Mouse (Mus musculus) kidney, embryonic 14.5 days (tissue): Measurements from ENCODE around the gene Itgal. TPM values are rescaled to one million over a fixed set of nuclear protein-coding genes. Genes with fewer than 3 reads are reported as not detected.
"Not testable (repeated sequence)": the region's sequence is repeated elsewhere in the genome, so short reads cannot be mapped to it uniquely, and the experiment has no call there.

Source experiments
- ATAC-seq: fragments of 200-750 bp; cut with Nextera tagmentation; 2 replicates; pipeline ENCODE4 v1.8.0; 2017; ENCODE audit warnings: moderate number of reproducible peaks, mild to moderate bottlenecking, moderate TSS enrichment, moderate library complexity; ENCODE audit not compliant: low FRiP score, low TSS enrichment
- H3K27ac ChIP-seq: fragments of 300-500 bp; sonication (generic); 2 replicates; pipeline ENCODE4 v1.5.1; 2014; ENCODE audit warnings: low read depth, mild to moderate bottlenecking, low read length, moderate library complexity, mixed read lengths
- H3K27me3 ChIP-seq: fragments of 300-500 bp; sonication (generic); 2 replicates; pipeline ENCODE4 v1.6.1; 2014; ENCODE audit warnings: mild to moderate bottlenecking, low read length; ENCODE audit not compliant: control insufficient read depth, insufficient read depth
- H3K36me3 ChIP-seq: fragments of 300-500 bp; sonication (generic); 2 replicates; pipeline ENCODE4 v1.6.1; 2014; ENCODE audit warnings: low read length, mixed read lengths; ENCODE audit not compliant: control insufficient read depth, insufficient read depth
- H3K4me1 ChIP-seq: fragments of 300-500 bp; sonication (generic); 2 replicates; pipeline ENCODE4 v1.6.1; 2014; ENCODE audit warnings: low read length, mixed read lengths; ENCODE audit not compliant: control insufficient read depth, insufficient read depth
- H3K4me2 ChIP-seq: fragments of 300-500 bp; sonication (generic); replicated peaks from 2 replicates; pipeline ENCODE4 v1.6.1; 2014; ENCODE audit warnings: low read depth, mild to moderate bottlenecking, low read length
- H3K4me3 ChIP-seq: fragments of 300-500 bp; sonication (generic); 2 replicates; pipeline ENCODE4 v1.5.1; 2014; ENCODE audit warnings: mild to moderate bottlenecking, low read length
- H3K9ac ChIP-seq: fragments of 300-500 bp; sonication (generic); 2 replicates; pipeline ENCODE4 v1.6.1; 2014; ENCODE audit warnings: low read depth, mild to moderate bottlenecking, low read length, moderate library complexity
- H3K9me3 ChIP-seq: fragments of 300-500 bp; sonication (generic); 2 replicates; pipeline ENCODE4 v1.6.1; 2016; ENCODE audit warnings: low read length; ENCODE audit not compliant: control insufficient read depth
- WGBS: fragments of 180-500 bp; shearing (Covaris S2); extraction: QIAGEN DNeasy Blood & Tissue Kit; methylation state at CpG from one replicate; pipeline ENCODE4 v1.1.7; 2014; 5-methylcytosine and 5-hydroxymethylcytosine counted together
- polyA plus RNA-seq: library from polyadenylated mRNA; unstranded; fragments of >200 nt; fragmentation: Nextera tagmentation; extraction: Ambion mirVana; gene quantifications from 2 replicates; pipeline ENCODE4 v1.2.1, GENCODE M21; 2014

Itgal gene
- polyA plus RNA-seq, 1 experiment from 2014 or later = 0.80 TPM

GRCm38 (mm10) chr7:127371213-127371612 lies 75.2 kb downstream of the Itgal start:
- Histone ChIP-seq H3K27me3 (no peaks in the 10 kb centered on the region), H3K4me2 (no peak overlapping the region), H3K9ac (no peak overlapping the region), H3K4me1 (no peaks in the 10 kb centered on the region), H3K4me3 (no peak overlapping the region), H3K27ac (no peak overlapping the region), H3K36me3 (peaks cover 6% of the 10 kb centered on the region; the same call in 1 of the 2 replicates), H3K9me3 (no peaks in the 10 kb centered on the region)
- no peak for ATAC-seq
- 85% methylated on average over 2 of the region's 2 CpGs for WGBS

GRCm38 (mm10) chr7:127371870-127372269 lies 75.8 kb downstream of the Itgal start:
- H3K27ac ChIP-seq, H3K27me3 ChIP-seq, H3K9me3 ChIP-seq, H3K4me3 ChIP-seq, H3K9ac ChIP-seq, H3K4me1 ChIP-seq, H3K4me2 ChIP-seq, ATAC-seq, H3K36me3 ChIP-seq: not testable (repeated sequence)
- WGBS = 78% methylated on average over 3 of the region's 3 CpGs

GRCm38 (mm10) chr7:127375271-127376245 lies 79.5 kb downstream of the Itgal start, which contains the start of gene Zfp747:
TSS of gene Zfp747 (minus strand) at chr7:127376050.
- not testable (repeated sequence) for H3K36me3 ChIP-seq, H3K9me3 ChIP-seq, H3K27me3 ChIP-seq, H3K4me1 ChIP-seq
- peak; percentile 93 for ATAC-seq
- WGBS = 1% methylated on average over 49 of the region's 49 CpGs
- Histone ChIP-seq H3K4me3 (peak within 1 kb of the TSS; percentile 73), H3K9ac (peak within 1 kb of the TSS; percentile 73), H3K27ac (peak within 1 kb of the TSS; percentile 62; the same call in 1 of the 2 replicates), H3K4me2 (peak within 1 kb of the TSS; percentile 71)

GRCm38 (mm10) chr7:127378310-127378921 lies 82.4 kb downstream of the Itgal start:
- Histone ChIP-seq H3K9ac (no peak overlapping the region), H3K4me2 (no peak overlapping the region), H3K4me1 (no peaks in the 10 kb centered on the region), H3K27ac (no peak overlapping the region), H3K27me3 (no peaks in the 10 kb centered on the region), H3K9me3 (0 out of 2 replicates have a peak, but pooled peaks cover 3% of the 10 kb centered on the region), H3K4me3 (no peak overlapping the region), H3K36me3 (peaks cover 6% of the 10 kb centered on the region; the same call in 1 of the 2 replicates)
- no peak for ATAC-seq
- WGBS = 82% methylated on average over 6 of the region's 6 CpGs

Other genes starting within 250 kb of the Itgal start
- not detected in 2 replicates for gene Zg16, start 208.9 kb upstream of the Itgal start, polyA plus RNA-seq
- gene AI467606, start 204.9 kb upstream of the Itgal start, polyA plus RNA-seq = 3.5 TPM in 2 replicates
- 8.9 and 13.0 TPM in 2 replicates for gene Qprt, start 174.0 kb upstream of the Itgal start, polyA plus RNA-seq
- 0.14 and 0.26 TPM in 2 replicates for gene Spn, start 158.4 kb upstream of the Itgal start, polyA plus RNA-seq
- gene Cd2bp2, start 100.2 kb upstream of the Itgal start, polyA plus RNA-seq = 41.0 and 57.6 TPM in 2 replicates
- gene Tbc1d10b, start 87.8 kb upstream of the Itgal start, polyA plus RNA-seq = 13.5 and 19.7 TPM in 2 replicates
- gene Mylpf, start 87.4 kb upstream of the Itgal start, polyA plus RNA-seq = 10.3 and 11.2 TPM in 2 replicates
- gene Zfp553, start 63.2 kb upstream of the Itgal start, polyA plus RNA-seq = 23.0 and 26.2 TPM in 2 replicates
- 18.5 and 21.6 TPM in 2 replicates for gene Sept1, start 63.1 kb upstream of the Itgal start, polyA plus RNA-seq
- 59.3 and 94.9 TPM in 2 replicates for gene Zfp771, start 52.0 kb upstream of the Itgal start, polyA plus RNA-seq
- 252 and 290 TPM in 2 replicates for gene Dctpp1, start 35.6 kb upstream of the Itgal start, polyA plus RNA-seq
- 112 and 132 TPM in 2 replicates for gene Sephs2, start 22.2 kb upstream of the Itgal start, polyA plus RNA-seq
- 7.0 and 7.6 TPM in 2 replicates for gene Zfp768, start 49.3 kb downstream of the Itgal start, polyA plus RNA-seq
- 5.7 and 8.4 TPM in 2 replicates for gene Zfp747, start 79.8 kb downstream of the Itgal start, polyA plus RNA-seq
- 2.6 and 7.2 TPM in 2 replicates for gene 9130019O22Rik, start 90.9 kb downstream of the Itgal start, polyA plus RNA-seq
- 5.5 and 8.0 TPM in 2 replicates for gene E430018J23Rik, start 97.4 kb downstream of the Itgal start, polyA plus RNA-seq
- gene Zfp764, start 110.6 kb downstream of the Itgal start, polyA plus RNA-seq = 6.8 and 8.8 TPM in 2 replicates
- gene Zfp688, start 125.8 kb downstream of the Itgal start, polyA plus RNA-seq = 26.8 and 27.6 TPM in 2 replicates
- gene Zfp689, start 152.9 kb downstream of the Itgal start, polyA plus RNA-seq = 6.4 and 10.8 TPM in 2 replicates
- 40.9 and 48.4 TPM in 2 replicates for gene Prr14, start 163.4 kb downstream of the Itgal start, polyA plus RNA-seq
- 16.1 and 16.7 TPM in 2 replicates for gene Fbrs, start 182.9 kb downstream of the Itgal start, polyA plus RNA-seq
- 43.0 and 82.3 TPM in 2 replicates for gene Srcap, start 215.7 kb downstream of the Itgal start, polyA plus RNA-seq
- 25.1 and 25.4 TPM in 2 replicates for gene Gm42715, start 223.3 kb downstream of the Itgal start, polyA plus RNA-seq